Mouse (Mus musculus) hindbrain, postnatal 0 days (tissue): ENCODE measurements around the gene Myo19. TPM values are rescaled to one million over a fixed set of nuclear protein-coding genes. Genes with fewer than 3 reads are reported as not detected.

Experiments used
- ATAC-seq: fragments of 200-750 bp; cut with Nextera tagmentation; 2 replicates; pipeline ENCODE4 v1.8.0; 2017; ENCODE audit warnings: mild to moderate bottlenecking, moderate TSS enrichment, moderate library complexity
- DNase-seq: peaks from one replicate; pipeline ENCODE4 v3.0.0-alpha.2; 2015; ENCODE audit warnings: low spot score
- H3K27ac ChIP-seq: fragments of 300-500 bp; sonication (generic); 2 replicates; pipeline ENCODE4 v1.5.1; 2014; ENCODE audit warnings: mild to moderate bottlenecking
- H3K27me3 ChIP-seq: fragments of 300-500 bp; sonication (generic); 2 replicates; pipeline ENCODE4 v1.6.1; 2014; ENCODE audit warnings: low read length, mixed read lengths; ENCODE audit not compliant: insufficient read depth
- H3K36me3 ChIP-seq: fragments of 300-500 bp; sonication (generic); 2 replicates; pipeline ENCODE4 v1.6.1; 2014; ENCODE audit warnings: low read length, mixed read lengths; ENCODE audit not compliant: insufficient read depth
- H3K4me1 ChIP-seq: fragments of 300-500 bp; sonication (generic); 2 replicates; pipeline ENCODE4 v1.6.1; 2014; ENCODE audit warnings: antibody characterized with exemption, low read length, mixed read lengths; ENCODE audit not compliant: insufficient read depth
- H3K4me2 ChIP-seq: fragments of 300-500 bp; sonication (generic); 2 replicates; pipeline ENCODE4 v1.6.1; 2014; ENCODE audit warnings: low read depth, mild to moderate bottlenecking, low read length, moderate library complexity, mixed read lengths
- H3K4me3 ChIP-seq: fragments of 300-500 bp; sonication (generic); 2 replicates; pipeline ENCODE4 v1.5.1; 2014; ENCODE audit warnings: low read length
- H3K9ac ChIP-seq: fragments of 300-500 bp; sonication (generic); replicated peaks from 2 replicates; pipeline ENCODE4 v1.6.1; 2014; ENCODE audit warnings: mild to moderate bottlenecking, low read length, moderate library complexity, mixed read lengths
- H3K9me3 ChIP-seq: fragments of 300-500 bp; sonication (generic); 2 replicates; pipeline ENCODE4 v1.6.1; 2016; ENCODE audit warnings: low read length, mixed read lengths
- CTCF ChIP-seq: IDR thresholded peaks from 2 replicates; pipeline ENCODE4 v1.5.1; 2016; ENCODE audit warnings: antibody characterized with exemption, control low read depth, low read depth
- WGBS: fragments of 180-500 bp; shearing (Covaris S2); extraction: QIAGEN DNeasy Blood & Tissue Kit; methylation state at CpG from one replicate; pipeline ENCODE4 v1.1.7; 2014; 5-methylcytosine and 5-hydroxymethylcytosine counted together
- polyA plus RNA-seq: library from polyadenylated mRNA; unstranded; fragments of >200 nt; fragmentation: Nextera tagmentation; extraction: Ambion mirVana; gene quantifications from 2 replicates; pipeline ENCODE4 v1.2.1, GENCODE M21; 2015
- total RNA-seq: library from RNA; depleted of rRNA; stranded (reverse); fragments of >200 nt; gene quantifications from 2 replicates; pipeline ENCODE4 v1.2.3, GENCODE M21; 2014

Myo19 gene
- total and polyA plus RNA-seq, 2 experiments from 2014 or later = 4.9 to 13.0 TPM

- H3K9me3 ChIP-seq = no peaks in the 10 kb centered on the region
- H3K4me1 ChIP-seq = no peaks in the 10 kb centered on the region
- H3K4me2 ChIP-seq = no peak overlapping the region
- no peaks in the 10 kb centered on the region for H3K27me3 ChIP-seq
- H3K4me3 ChIP-seq = no peak overlapping the region
- no peak overlapping the region for H3K9ac ChIP-seq
- ATAC-seq = no peak
- no peak for DNase-seq
- TF ChIP-seq CTCF = no peak
- 85% methylated on average over 9 of the region's 9 CpGs for WGBS
- peaks cover 74% of the 10 kb centered on the region for H3K36me3 ChIP-seq
- H3K27ac ChIP-seq = no peak overlapping the region
Measured at GRCm38 (mm10) chr11:84904597-84905144, 24.7 kb downstream of the Myo19 start.

- Histone ChIP-seq H3K4me1 (no peaks in the 10 kb centered on the region), H3K36me3 (peaks cover 72% of the 10 kb centered on the region), H3K27ac (no peak overlapping the region), H3K27me3 (no peaks in the 10 kb centered on the region), H3K4me2 (no peak overlapping the region), H3K9ac (no peak overlapping the region), H3K4me3 (no peak overlapping the region), H3K9me3 (no peaks in the 10 kb centered on the region)
- WGBS = 77% methylated on average over 3 of the region's 3 CpGs
- ATAC-seq = no peak
- no peak for TF ChIP-seq CTCF
- no peak for DNase-seq
Measured at GRCm38 (mm10) chr11:84907081-84907480, 27.1 kb downstream of the Myo19 start.

- TF ChIP-seq CTCF = no peak
- ATAC-seq (no peak), DNase-seq (no peak)
- Histone ChIP-seq H3K36me3 (peaks cover 72% of the 10 kb centered on the region), H3K9ac (no peak overlapping the region), H3K9me3 (no peaks in the 10 kb centered on the region), H3K4me2 (no peak overlapping the region), H3K4me3 (no peak overlapping the region), H3K27me3 (no peaks in the 10 kb centered on the region), H3K27ac (no peak overlapping the region), H3K4me1 (no peaks in the 10 kb centered on the region)
- 93% methylated on average over 6 of the region's 6 CpGs for WGBS
Measured at GRCm38 (mm10) chr11:84908480-84908879, 28.5 kb downstream of the Myo19 start.

GRCm38 (mm10) chr11:84910411-84910810, 30.5 kb downstream of the Myo19 start:
- Histone ChIP-seq H3K9me3 (no peaks in the 10 kb centered on the region), H3K4me1 (no peaks in the 10 kb centered on the region), H3K9ac (no peak overlapping the region), H3K4me2 (no peak overlapping the region), H3K36me3 (peaks cover 65% of the 10 kb centered on the region), H3K27me3 (no peaks in the 10 kb centered on the region), H3K4me3 (no peak overlapping the region), H3K27ac (no peak overlapping the region)
- no peak for TF ChIP-seq CTCF
- no peak for DNase-seq
- ATAC-seq = no peak
- 45% methylated on average over 4 of the region's 4 CpGs for WGBS

- no peak for DNase-seq
- Histone ChIP-seq H3K27ac (no peak overlapping the region), H3K4me3 (no peak overlapping the region), H3K9me3 (no peaks in the 10 kb centered on the region), H3K36me3 (peaks cover 31% of the 10 kb centered on the region), H3K4me2 (no peak overlapping the region), H3K4me1 (no peaks in the 10 kb centered on the region), H3K27me3 (peaks cover 1% of the 10 kb centered on the region; the same call in 1 of the 2 replicates), H3K9ac (no peak overlapping the region)
- ATAC-seq = no peak
- WGBS = 82% methylated on average over 5 of the region's 5 CpGs
- TF ChIP-seq CTCF = peak; percentile 26; the same call in 1 of the 2 replicates
Measured at GRCm38 (mm10) chr11:84914673-84915072, 34.7 kb downstream of the Myo19 start.

GRCm38 (mm10) chr11:84916053-84916702, 36.2 kb downstream of the Myo19 start, which contains the start of gene Znhit3:
Gene Znhit3, minus strand, starts transcription at chr11:84916366.
- Histone ChIP-seq H3K4me1 (no peaks in the 10 kb centered on the region), H3K9me3 (no peaks in the 10 kb centered on the region), H3K27me3 (peaks cover 3% of the 10 kb centered on the region; the same call in 1 of the 2 replicates), H3K9ac (peak within 1 kb of the TSS; percentile 82), H3K36me3 (peaks cover 19% of the 10 kb centered on the region), H3K27ac (peak within 1 kb of the TSS; percentile 66; the same call in 1 of the 2 replicates), H3K4me2 (peak within 1 kb of the TSS; percentile 91), H3K4me3 (peak within 1 kb of the TSS; percentile 87)
- DNase-seq = peak; percentile 94
- ATAC-seq = peak; percentile 91
- WGBS = 4% methylated on average over 34 of the region's 34 CpGs
- peak; percentile 41; the same call in 1 of the 2 replicates for TF ChIP-seq CTCF
